Mouse (Mus musculus): ENCODE measurements at regions not wholly inside any gene's neighbourhood (a gene's known extent, or its start where the extent isn't known, plus 50 kb on each side); places are given as distances from the start of the nearest gene placed in this dataset.

DNA sequence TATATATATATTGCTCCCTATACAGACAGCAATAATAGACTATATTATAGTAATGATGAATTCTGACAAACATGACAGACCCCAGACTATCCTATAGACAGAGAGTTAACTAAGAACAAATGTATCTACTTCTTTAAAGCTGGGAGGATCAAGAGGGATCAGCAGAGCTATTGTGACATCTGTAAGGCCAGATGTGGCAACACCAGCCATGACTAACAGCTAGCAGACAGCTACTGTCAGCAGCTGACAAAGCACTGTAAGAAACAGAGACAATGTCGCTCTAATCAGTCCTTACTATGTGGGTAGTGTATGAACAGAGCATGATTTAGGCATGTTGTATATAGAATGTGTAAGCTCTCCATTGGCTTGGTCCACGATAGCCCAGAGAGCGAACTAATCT, 253.8 kb upstream of the Fshr start:
- Histone ChIP-seq H3K9ac (ENCODE audit: low read depth, low read length) (no peak overlapping the region), H3K27me3 (ENCODE audit: control insufficient read depth, insufficient read depth, low read length) (no peaks in the 10 kb centered on the region), H3K27ac (replicated peaks; ENCODE audit: insufficient read depth, low read depth, low read length) (no peak overlapping the region), H3K36me3 (ENCODE audit: control insufficient read depth, insufficient read depth, low read length) (no peaks in the 10 kb centered on the region), H3K79me2 (ENCODE audit: control insufficient read depth, insufficient read depth, low read length) (no peaks in the 10 kb centered on the region), H3K4me3 (ENCODE audit: insufficient read depth, low read depth, low read length) (no peak overlapping the region), H3K4me1 (ENCODE audit: control insufficient read depth, insufficient read depth, low read length) (no peaks in the 10 kb centered on the region)
- no peak for DNase-seq (ENCODE audit: extremely low read depth, low read depth, low spot score)
- TF ChIP-seq CTCF (IDR thresholded peaks at IDR 0.05; ENCODE audit: low read depth, low read length) (no peak), POLR2A (IDR thresholded peaks at IDR 0.05; ENCODE audit: extremely low read depth, insufficient read depth, low read length) (no peak)
- 86% methylated on average over 3 of the region's 3 CpGs for WGBS

- Histone ChIP-seq H3K4me1 (ENCODE audit: control insufficient read depth, insufficient read depth, low read length) (no peaks in the 10 kb centered on the region), H3K27me3 (ENCODE audit: control insufficient read depth, insufficient read depth, low read length) (no peaks in the 10 kb centered on the region), H3K36me3 (ENCODE audit: control insufficient read depth, insufficient read depth, low read length) (no peaks in the 10 kb centered on the region), H3K27ac (replicated peaks; ENCODE audit: insufficient read depth, low read depth, low read length) (no peak overlapping the region), H3K4me3 (ENCODE audit: insufficient read depth, low read depth, low read length) (no peak overlapping the region), H3K79me2 (ENCODE audit: control insufficient read depth, insufficient read depth, low read length) (no peaks in the 10 kb centered on the region), H3K9ac (ENCODE audit: low read depth, low read length) (no peak overlapping the region)
- peak; percentile 84 for DNase-seq (ENCODE audit: extremely low read depth, low read depth, low spot score)
- WGBS = 67% methylated on average over 4 of the region's 4 CpGs
- no peak for TF ChIP-seq CTCF (IDR thresholded peaks at IDR 0.05; ENCODE audit: low read depth, low read length)
- no peak for TF ChIP-seq POLR2A (IDR thresholded peaks at IDR 0.05; ENCODE audit: extremely low read depth, insufficient read depth, low read length)
These were observed 250.2 kb upstream of the Fshr start for GRCm38 (mm10) chr17:89450724-89451123.

GRCm38 (mm10) chr17:89449391-89449790, 248.9 kb upstream of the Fshr start:
- Histone ChIP-seq H3K9ac (ENCODE audit: low read depth, low read length) (no peak overlapping the region), H3K36me3 (ENCODE audit: control insufficient read depth, insufficient read depth, low read length) (no peaks in the 10 kb centered on the region), H3K27ac (replicated peaks; ENCODE audit: insufficient read depth, low read depth, low read length) (no peak overlapping the region), H3K4me3 (ENCODE audit: insufficient read depth, low read depth, low read length) (no peak overlapping the region), H3K79me2 (ENCODE audit: control insufficient read depth, insufficient read depth, low read length) (no peaks in the 10 kb centered on the region), H3K27me3 (ENCODE audit: control insufficient read depth, insufficient read depth, low read length) (no peaks in the 10 kb centered on the region), H3K4me1 (ENCODE audit: control insufficient read depth, insufficient read depth, low read length) (no peaks in the 10 kb centered on the region)
- TF ChIP-seq POLR2A (IDR thresholded peaks at IDR 0.05; ENCODE audit: extremely low read depth, insufficient read depth, low read length) (no peak), CTCF (IDR thresholded peaks at IDR 0.05; ENCODE audit: low read depth, low read length) (no peak)
- peak; percentile 94 for DNase-seq (ENCODE audit: extremely low read depth, low read depth, low spot score)

DNA sequence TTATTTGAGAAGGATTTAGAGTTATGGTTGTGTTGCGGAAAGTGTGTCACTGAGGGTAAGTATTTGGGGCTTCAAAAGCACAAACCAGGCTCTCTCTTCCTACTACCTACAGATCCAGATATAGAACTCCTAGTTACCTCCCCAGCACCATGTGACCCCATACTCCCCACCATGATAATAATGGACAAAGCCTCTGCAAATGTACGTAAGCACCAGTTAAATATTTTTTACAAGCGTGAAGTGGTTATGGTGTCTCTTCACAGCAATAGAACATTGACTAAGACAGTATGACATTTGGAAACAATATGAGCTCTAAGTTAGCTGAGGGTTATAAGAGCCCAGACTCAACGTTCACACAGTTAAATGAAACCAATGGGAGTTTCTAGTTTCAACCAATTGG, 233.8 kb upstream of the Fshr start:
- no peak overlapping the region for H3K27ac ChIP-seq (replicated peaks; ENCODE audit: insufficient read depth, low read depth, low read length)
- H3K79me2 ChIP-seq (ENCODE audit: control insufficient read depth, insufficient read depth, low read length) = no peaks in the 10 kb centered on the region
- H3K36me3 ChIP-seq (ENCODE audit: control insufficient read depth, insufficient read depth, low read length) = no peaks in the 10 kb centered on the region
- TF ChIP-seq CTCF (IDR thresholded peaks at IDR 0.05; ENCODE audit: low read depth, low read length) (no peak), POLR2A (IDR thresholded peaks at IDR 0.05; ENCODE audit: extremely low read depth, insufficient read depth, low read length) (no peak)
- H3K4me1 ChIP-seq (ENCODE audit: control insufficient read depth, insufficient read depth, low read length) = no peaks in the 10 kb centered on the region
- H3K9ac ChIP-seq (ENCODE audit: low read depth, low read length) = no peak overlapping the region
- H3K27me3 ChIP-seq (ENCODE audit: control insufficient read depth, insufficient read depth, low read length) = no peaks in the 10 kb centered on the region
- no peak overlapping the region for H3K4me3 ChIP-seq (ENCODE audit: insufficient read depth, low read depth, low read length)
- no peak for DNase-seq (ENCODE audit: extremely low read depth, low read depth, low spot score)
- WGBS = 74% methylated on average over 4 of the region's 4 CpGs

DNA sequence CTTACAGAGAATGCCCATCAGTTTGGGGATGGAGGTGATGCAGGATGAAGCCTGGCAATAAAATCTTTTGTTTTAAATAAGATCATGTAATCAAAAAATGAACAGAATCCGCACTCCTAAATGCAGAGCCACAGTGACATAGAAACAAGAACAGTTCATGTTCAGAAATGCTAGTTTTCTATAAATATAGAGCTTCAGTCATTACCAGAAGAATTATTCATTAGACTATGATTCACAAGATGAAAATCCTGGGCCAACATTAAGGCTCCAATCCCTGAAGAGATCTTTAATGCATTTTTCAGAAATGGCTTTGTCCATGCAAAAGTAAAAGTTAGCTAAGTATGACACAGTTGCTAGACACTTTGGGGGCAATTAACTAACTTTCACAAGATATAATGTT, 209.6 kb upstream of the Fshr start:
- no peak overlapping the region for H3K4me3 ChIP-seq (ENCODE audit: insufficient read depth, low read depth, low read length)
- no peaks in the 10 kb centered on the region for H3K27me3 ChIP-seq (ENCODE audit: control insufficient read depth, insufficient read depth, low read length)
- 79% methylated on average over 1 of the region's 1 CpGs for WGBS
- H3K36me3 ChIP-seq (ENCODE audit: control insufficient read depth, insufficient read depth, low read length) = no peaks in the 10 kb centered on the region
- no peaks in the 10 kb centered on the region for H3K79me2 ChIP-seq (ENCODE audit: control insufficient read depth, insufficient read depth, low read length)
- DNase-seq (ENCODE audit: extremely low read depth, low read depth, low spot score) = no peak
- H3K4me1 ChIP-seq (ENCODE audit: control insufficient read depth, insufficient read depth, low read length) = no peaks in the 10 kb centered on the region
- H3K9ac ChIP-seq (ENCODE audit: low read depth, low read length) = no peak overlapping the region
- no peak overlapping the region for H3K27ac ChIP-seq (replicated peaks; ENCODE audit: insufficient read depth, low read depth, low read length)
- TF ChIP-seq CTCF (IDR thresholded peaks at IDR 0.05; ENCODE audit: low read depth, low read length) (no peak), POLR2A (IDR thresholded peaks at IDR 0.05; ENCODE audit: extremely low read depth, insufficient read depth, low read length) (no peak)

- Histone ChIP-seq H3K9ac (ENCODE audit: low read depth, low read length) (no peak overlapping the region), H3K79me2 (ENCODE audit: control insufficient read depth, insufficient read depth, low read length) (no peaks in the 10 kb centered on the region), H3K27me3 (ENCODE audit: control insufficient read depth, insufficient read depth, low read length) (no peaks in the 10 kb centered on the region), H3K4me3 (ENCODE audit: insufficient read depth, low read depth, low read length) (no peak overlapping the region), H3K4me1 (ENCODE audit: control insufficient read depth, insufficient read depth, low read length) (no peaks in the 10 kb centered on the region), H3K27ac (replicated peaks; ENCODE audit: insufficient read depth, low read depth, low read length) (no peak overlapping the region), H3K36me3 (ENCODE audit: control insufficient read depth, insufficient read depth, low read length) (no peaks in the 10 kb centered on the region)
- TF ChIP-seq POLR2A (IDR thresholded peaks at IDR 0.05; ENCODE audit: extremely low read depth, insufficient read depth, low read length) (no peak), CTCF (IDR thresholded peaks at IDR 0.05; ENCODE audit: low read depth, low read length) (no peak)
- no peak for DNase-seq (ENCODE audit: extremely low read depth, low read depth, low spot score)
- WGBS = 88% methylated on average over 2 of the region's 2 CpGs
These were observed 205.1 kb upstream of the Fshr start for GRCm38 (mm10) chr17:89405589-89405988.

All from liver, adult 2 months (tissue).